Mouse (Mus musculus): ENCODE measurements at regions not wholly inside any gene's neighbourhood (a gene's known extent, or its start where the extent isn't known, plus 50 kb on each side); places are given as distances from the start of the nearest gene placed in this dataset.

GRCm38 (mm10) chr3:35334017-35334416, 419.9 kb upstream of the Atp11b start:
- TF ChIP-seq CTCF (IDR thresholded peaks at IDR 0.05; ENCODE audit: borderline replicate concordance, control insufficient read depth, extremely low read depth, insufficient read depth, low read length, poor library complexity) = no peak
- TF ChIP-seq POLR2A (IDR thresholded peaks at IDR 0.05; ENCODE audit: control insufficient read depth, extremely low read depth, insufficient read depth, low read length, poor library complexity) = no peak
